Mouse (Mus musculus): ENCODE data around the gene Ggcx.

- TF ChIP-seq MAX (IDR thresholded peaks at IDR 0.05; ENCODE audit: low read depth) = no peak
- TF ChIP-seq POLR2A (IDR thresholded peaks at IDR 0.05; ENCODE audit: insufficient read length, low read depth) = no peak
- TF ChIP-seq USF1 (IDR thresholded peaks at IDR 0.05; ENCODE audit: low read depth) = no peak
- TF ChIP-seq E2F4 (IDR thresholded peaks at IDR 0.05; ENCODE audit: insufficient read depth) = no peak
These were observed 52.1 kb downstream of the Ggcx start for GRCm38 (mm10) chr6:72466171-72466570.

All from myocyte (in vitro differentiated cells).